Mouse (Mus musculus): ENCODE results near the gene Dkkl1.

The Dkkl1 gene

GRCm38 (mm10) chr7:45229046-45229445 is 17.1 kb upstream of the Dkkl1 start:
- no peak for DNase-seq

GRCm38 (mm10) chr7:45228548-45228947 is 16.6 kb upstream of the Dkkl1 start:
- no peak for DNase-seq

GRCm38 (mm10) chr7:45226421-45226820 is 14.5 kb upstream of the Dkkl1 start:
- DNase-seq: no peak

GRCm38 (mm10) chr7:45224826-45225225 is 12.9 kb upstream of the Dkkl1 start:
- no peak for DNase-seq

- no peak for DNase-seq
These were observed 9.7 kb upstream of the Dkkl1 start for GRCm38 (mm10) chr7:45221680-45222079.

GRCm38 (mm10) chr7:45216442-45217183 is 4.7 kb upstream of the Dkkl1 start:
- no peak for DNase-seq

- no peak for DNase-seq
These were observed 3.9 kb upstream of the Dkkl1 start, which contains the start of gene Tead2 for GRCm38 (mm10) chr7:45215673-45216441. Gene Tead2 (plus strand): TSS chr7:45215753.

- no peak for DNase-seq
These were observed 1.8 kb upstream of the Dkkl1 start for GRCm38 (mm10) chr7:45213708-45214107.

- no peak for DNase-seq
These were observed 409 bp upstream of the Dkkl1 start for GRCm38 (mm10) chr7:45212356-45212755.

GRCm38 (mm10) chr7:45211070-45211469 is 877 bp downstream of the Dkkl1 start:
- no peak for DNase-seq

GRCm38 (mm10) chr7:45208260-45208659 is 3.7 kb downstream of the Dkkl1 start:
- DNase-seq: no peak

GRCm38 (mm10) chr7:45204380-45205143 is 7.4 kb downstream of the Dkkl1 start, which contains the start of gene Ccdc155:
Gene Ccdc155 (minus strand): TSS chr7:45204892.
- DNase-seq: peak; percentile 96

GRCm38 (mm10) chr7:45202654-45203053 is 9.3 kb downstream of the Dkkl1 start:
- no peak for DNase-seq

GRCm38 (mm10) chr7:45198961-45199360 is 13.0 kb downstream of the Dkkl1 start:
- peak; percentile 47 for DNase-seq

GRCm38 (mm10) chr7:45198435-45198834 is 13.5 kb downstream of the Dkkl1 start:
- peak; percentile 75 for DNase-seq

- no peak for DNase-seq
These were observed 15.0 kb downstream of the Dkkl1 start for GRCm38 (mm10) chr7:45196994-45197393.

- DNase-seq: no peak
These were observed 15.8 kb downstream of the Dkkl1 start for GRCm38 (mm10) chr7:45196176-45196535.

GRCm38 (mm10) chr7:45195341-45196175 is 16.4 kb downstream of the Dkkl1 start:
- DNase-seq: no peak

GRCm38 (mm10) chr7:45193871-45194785 is 17.8 kb downstream of the Dkkl1 start:
- DNase-seq: no peak

GRCm38 (mm10) chr7:45193406-45193805 is 18.5 kb downstream of the Dkkl1 start:
- no peak for DNase-seq

- no peak for DNase-seq
These were observed 19.2 kb downstream of the Dkkl1 start for GRCm38 (mm10) chr7:45192585-45193310.
